Mouse (Mus musculus) midbrain, embryonic 10.5 days (tissue): ENCODE measurements around the gene Slc5a3. TPM values are rescaled to one million over a fixed set of nuclear protein-coding genes. Genes with fewer than 3 reads are reported as not detected.

Experiments used
- DNase-seq: peaks from one replicate; pipeline ENCODE4 v3.0.0-alpha.2; 2017; ENCODE audit warnings: low spot score
- H3K27ac ChIP-seq: fragments of 300-500 bp; sonication (generic); replicated peaks from 2 replicates; pipeline ENCODE4 v1.5.1; 2016; ENCODE audit warnings: mild to moderate bottlenecking
- H3K27me3 ChIP-seq: fragments of 300-500 bp; sonication (generic); 2 replicates; pipeline ENCODE4 v1.6.1; 2016; ENCODE audit warnings: low read depth, mild to moderate bottlenecking; ENCODE audit not compliant: poor library complexity, severe bottlenecking
- H3K36me3 ChIP-seq: fragments of 300-500 bp; sonication (generic); 2 replicates; pipeline ENCODE4 v1.6.1; 2016; ENCODE audit warnings: mild to moderate bottlenecking, moderate library complexity
- H3K4me1 ChIP-seq: fragments of 300-500 bp; sonication (generic); 2 replicates; pipeline ENCODE4 v1.6.1; 2016
- H3K4me3 ChIP-seq: fragments of 300-500 bp; sonication (generic); 2 replicates; pipeline ENCODE4 v1.5.1; 2016; ENCODE audit warnings: mild to moderate bottlenecking, moderate library complexity
- H3K9me3 ChIP-seq: fragments of 300-500 bp; sonication (generic); replicated peaks from 2 replicates; pipeline ENCODE4 v1.6.1; 2016; ENCODE audit warnings: mild to moderate bottlenecking
- WGBS: fragments of 180-500 bp; shearing (Covaris S2); methylation state at CpG from one replicate; pipeline ENCODE4 v1.1.7; 2016; 5-methylcytosine and 5-hydroxymethylcytosine counted together
- polyA plus RNA-seq: library from polyadenylated mRNA; unstranded; fragments of >200 nt; fragmentation: Nextera tagmentation; extraction: Ambion mirVana; gene quantifications from 2 replicates; pipeline ENCODE4 v1.2.1, GENCODE M21; 2016

The Slc5a3 gene
- polyA plus RNA-seq, 1 experiment from 2014 or later: 10.0 TPM

GRCm38 (mm10) chr16:92039966-92040365 is 18.2 kb upstream of the Slc5a3 start:
- H3K36me3 ChIP-seq: no peaks in the 10 kb centered on the region
- H3K27me3 ChIP-seq: no peaks in the 10 kb centered on the region
- no peak overlapping the region for H3K4me3 ChIP-seq
- whole genome bisulfite sequencing: 98% methylated on average over 11 of the region's 11 CpGs
- H3K27ac ChIP-seq: no peak overlapping the region
- H3K4me1 ChIP-seq: peaks cover 6% of the 10 kb centered on the region
- H3K9me3 ChIP-seq: no peaks in the 10 kb centered on the region
- DNase-seq: no peak

GRCm38 (mm10) chr16:92051777-92052310 is 6.3 kb upstream of the Slc5a3 start:
- peaks cover 9% of the 10 kb centered on the region for H3K36me3 ChIP-seq
- 86% methylated on average over 7 of the region's 7 CpGs for WGBS
- no peaks in the 10 kb centered on the region for H3K27me3 ChIP-seq
- no peak for DNase-seq
- no peak overlapping the region for H3K4me3 ChIP-seq
- H3K9me3 ChIP-seq: peaks cover 15% of the 10 kb centered on the region
- peaks cover 9% of the 10 kb centered on the region for H3K4me1 ChIP-seq
- 0 out of 2 replicates have a peak overlapping the region, but pooled peaks have one; percentile 7 for H3K27ac ChIP-seq

GRCm38 (mm10) chr16:92052569-92052968 is 5.6 kb upstream of the Slc5a3 start:
- no peak for DNase-seq
- H3K4me3 ChIP-seq: no peak overlapping the region

GRCm38 (mm10) chr16:92056711-92057110 is 1.4 kb upstream of the Slc5a3 start:
- WGBS: 57% methylated on average over 2 of the region's 2 CpGs
- H3K4me1 ChIP-seq: peaks cover 36% of the 10 kb centered on the region
- peaks cover 24% of the 10 kb centered on the region for H3K36me3 ChIP-seq
- H3K4me3 ChIP-seq: no peak overlapping the region
- no peak for DNase-seq
- H3K9me3 ChIP-seq: peaks cover 15% of the 10 kb centered on the region
- no peak overlapping the region for H3K27ac ChIP-seq
- H3K27me3 ChIP-seq: no peaks in the 10 kb centered on the region

More at GRCm38 (mm10) chr16:92052569-92052968, 5.6 kb upstream of the Slc5a3 start:
- Histone ChIP-seq H3K27ac (no peak overlapping the region), H3K36me3 (peaks cover 9% of the 10 kb centered on the region), H3K9me3 (peaks cover 15% of the 10 kb centered on the region), H3K27me3 (no peaks in the 10 kb centered on the region), H3K4me1 (peaks cover 14% of the 10 kb centered on the region)
- WGBS: 75% methylated on average over 10 of the region's 10 CpGs

- 8% methylated on average over 11 of the region's 11 CpGs for WGBS
- Histone ChIP-seq H3K4me3 (peak overlapping the region; percentile 96), H3K4me1 (peaks cover 36% of the 10 kb centered on the region), H3K27me3 (no peaks in the 10 kb centered on the region), H3K36me3 (peaks cover 32% of the 10 kb centered on the region), H3K27ac (peak overlapping the region; percentile 95), H3K9me3 (peaks cover 15% of the 10 kb centered on the region)
- DNase-seq: no peak
Observed at GRCm38 (mm10) chr16:92057456-92057851, 668 bp upstream of the Slc5a3 start.

- Histone ChIP-seq H3K4me1 (peaks cover 36% of the 10 kb centered on the region), H3K27ac (peak overlapping the region; percentile 95), H3K4me3 (peak overlapping the region; percentile 96), H3K27me3 (no peaks in the 10 kb centered on the region), H3K9me3 (peaks cover 8% of the 10 kb centered on the region), H3K36me3 (peaks cover 43% of the 10 kb centered on the region)
- peak; percentile 42 for DNase-seq
- 3% methylated on average over 37 of the region's 63 CpGs for WGBS
Observed at GRCm38 (mm10) chr16:92058644-92059620, 810 bp downstream of the Slc5a3 start.

- Histone ChIP-seq H3K4me3 (no peak overlapping the region), H3K36me3 (peaks cover 51% of the 10 kb centered on the region), H3K9me3 (no peaks in the 10 kb centered on the region), H3K27me3 (no peaks in the 10 kb centered on the region), H3K27ac (no peak overlapping the region), H3K4me1 (peaks cover 36% of the 10 kb centered on the region)
- WGBS: 75% methylated on average over 3 of the region's 3 CpGs
- DNase-seq: no peak
Observed at GRCm38 (mm10) chr16:92060213-92060612, 2.1 kb downstream of the Slc5a3 start.

GRCm38 (mm10) chr16:92061586-92061985 is 3.5 kb downstream of the Slc5a3 start:
- Histone ChIP-seq H3K4me3 (no peak overlapping the region), H3K9me3 (no peaks in the 10 kb centered on the region), H3K27ac (no peak overlapping the region), H3K36me3 (peaks cover 64% of the 10 kb centered on the region), H3K4me1 (peaks cover 36% of the 10 kb centered on the region), H3K27me3 (no peaks in the 10 kb centered on the region)
- 95% methylated on average over 7 of the region's 7 CpGs for WGBS
- no peak for DNase-seq

- Histone ChIP-seq H3K4me3 (no peak overlapping the region), H3K27me3 (no peaks in the 10 kb centered on the region), H3K27ac (no peak overlapping the region), H3K4me1 (peaks cover 29% of the 10 kb centered on the region), H3K9me3 (no peaks in the 10 kb centered on the region), H3K36me3 (peaks cover 76% of the 10 kb centered on the region)
- no peak for DNase-seq
- WGBS: 97% methylated on average over 1 of the region's 1 CpGs
Observed at GRCm38 (mm10) chr16:92062832-92063231, 4.7 kb downstream of the Slc5a3 start.

- no peak overlapping the region for H3K4me3 ChIP-seq
- no peaks in the 10 kb centered on the region for H3K27me3 ChIP-seq
- no peaks in the 10 kb centered on the region for H3K9me3 ChIP-seq
- WGBS: 92% methylated on average over 2 of the region's 2 CpGs
- H3K27ac ChIP-seq: no peak overlapping the region
- peaks cover 11% of the 10 kb centered on the region for H3K4me1 ChIP-seq
- no peak for DNase-seq
- peaks cover 96% of the 10 kb centered on the region for H3K36me3 ChIP-seq
Observed at GRCm38 (mm10) chr16:92064801-92065200, 6.7 kb downstream of the Slc5a3 start.

- WGBS: 92% methylated on average over 8 of the region's 8 CpGs
- no peaks in the 10 kb centered on the region for H3K27me3 ChIP-seq
- no peaks in the 10 kb centered on the region for H3K9me3 ChIP-seq
- H3K27ac ChIP-seq: no peak overlapping the region
- no peak overlapping the region for H3K4me3 ChIP-seq
- no peak for DNase-seq
- no peaks in the 10 kb centered on the region for H3K4me1 ChIP-seq
- peaks cover 73% of the 10 kb centered on the region for H3K36me3 ChIP-seq
Observed at GRCm38 (mm10) chr16:92070338-92070737, 12.2 kb downstream of the Slc5a3 start.

GRCm38 (mm10) chr16:92076797-92077196 is 18.7 kb downstream of the Slc5a3 start:
- DNase-seq: no peak
- H3K4me3 ChIP-seq: no peak overlapping the region
- H3K27me3 ChIP-seq: no peaks in the 10 kb centered on the region
- H3K27ac ChIP-seq: no peak overlapping the region
- 96% methylated on average over 8 of the region's 8 CpGs for WGBS
- H3K4me1 ChIP-seq: peaks cover 9% of the 10 kb centered on the region; the same call in 1 of the 2 replicates
- peaks cover 58% of the 10 kb centered on the region for H3K36me3 ChIP-seq
- H3K9me3 ChIP-seq: no peaks in the 10 kb centered on the region
